Mouse (Mus musculus): ENCODE data around the gene Irf2. TPM values are rescaled to one million over a fixed set of nuclear protein-coding genes. Genes with fewer than 3 reads are reported as not detected.

The Irf2 gene
- polyA plus RNA-seq, 1 experiment from 2014 or later = 11.1 TPM

DNA sequence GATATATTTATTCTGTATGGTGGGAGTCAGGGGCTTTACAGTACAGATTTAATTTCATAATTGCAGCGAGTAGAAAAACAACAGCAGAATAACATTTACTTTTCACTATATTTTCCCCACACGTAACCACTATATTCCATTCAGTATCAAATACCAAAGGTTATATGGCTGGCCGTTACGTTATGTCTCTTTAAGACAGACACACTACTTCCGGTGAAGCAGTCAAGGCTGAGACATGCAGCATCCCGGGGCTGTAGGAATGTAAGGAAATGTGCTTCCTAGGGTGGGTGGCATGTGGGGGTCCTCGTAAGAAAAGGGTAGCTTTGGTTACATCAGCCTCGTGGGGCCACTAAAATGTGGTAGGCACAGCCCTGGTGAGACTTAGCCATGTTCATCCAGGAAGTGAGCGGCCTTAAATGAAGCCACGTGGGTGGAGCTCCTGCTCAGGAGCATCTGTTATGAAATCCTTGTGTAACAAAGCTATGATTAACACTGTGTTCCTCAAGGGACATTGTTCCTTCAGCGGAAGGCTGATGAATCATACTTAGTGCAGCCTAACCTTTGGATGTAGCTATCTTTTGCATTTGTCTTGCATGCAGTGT, 71.6 kb downstream of the Irf2 start:
- Histone ChIP-seq H3K36me3 (ENCODE audit: control insufficient read depth, insufficient read depth, low read length) (peaks cover 8% of the 10 kb centered on the region; the same call in 1 of the 2 replicates), H3K9me3 (ENCODE audit: control insufficient read depth, low read length) (no peaks in the 10 kb centered on the region), H3K9ac (ENCODE audit: low read depth, low read length) (no peak overlapping the region), H3K4me2 (replicated peaks; ENCODE audit: low read depth, low read length) (no peak overlapping the region), H3K4me1 (replicated peaks; ENCODE audit: control insufficient read depth, insufficient read depth, low read length) (no peaks in the 10 kb centered on the region), H3K27ac (ENCODE audit: low read depth, low read length) (no peak overlapping the region), H3K27me3 (ENCODE audit: control insufficient read depth, insufficient read depth, low read length) (no peaks in the 10 kb centered on the region), H3K4me3 (ENCODE audit: low read depth, low read length) (no peak overlapping the region)
- DNase-seq (ENCODE audit: low spot score) (no peak), ATAC-seq (ENCODE audit: low FRiP score) (no peak)
- 85% methylated on average over 11 of the region's 11 CpGs for WGBS

DNA sequence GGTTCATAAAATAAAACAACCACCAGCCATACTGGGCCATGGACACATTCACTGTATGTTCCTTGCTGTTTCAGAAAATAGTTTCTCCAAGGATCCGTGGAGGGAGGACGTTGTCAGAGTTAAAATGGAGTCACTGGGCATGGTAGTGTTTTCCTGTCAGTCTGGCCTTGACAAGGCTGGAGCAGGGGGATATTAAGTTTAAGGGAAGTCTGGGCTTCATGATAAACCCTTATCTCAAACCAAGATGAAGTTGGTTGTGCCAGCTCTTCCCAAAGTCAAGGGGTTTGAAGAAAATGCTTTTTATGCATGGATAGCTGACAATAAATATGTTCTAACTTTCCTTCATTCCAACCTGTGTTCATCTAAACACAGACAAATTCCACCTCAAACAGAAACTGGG, 72.4 kb downstream of the Irf2 start:
- no peaks in the 10 kb centered on the region for H3K27me3 ChIP-seq (ENCODE audit: control insufficient read depth, insufficient read depth, low read length)
- 87% methylated on average over 2 of the region's 2 CpGs for WGBS
- no peaks in the 10 kb centered on the region for H3K9me3 ChIP-seq (ENCODE audit: control insufficient read depth, low read length)
- no peak overlapping the region for H3K4me2 ChIP-seq (replicated peaks; ENCODE audit: low read depth, low read length)
- no peak for DNase-seq (ENCODE audit: low spot score)
- H3K36me3 ChIP-seq (ENCODE audit: control insufficient read depth, insufficient read depth, low read length) = peaks cover 4% of the 10 kb centered on the region; the same call in 1 of the 2 replicates
- ATAC-seq (ENCODE audit: low FRiP score) = no peak
- no peak overlapping the region for H3K9ac ChIP-seq (ENCODE audit: low read depth, low read length)
- no peak overlapping the region for H3K4me3 ChIP-seq (ENCODE audit: low read depth, low read length)
- no peaks in the 10 kb centered on the region for H3K4me1 ChIP-seq (replicated peaks; ENCODE audit: control insufficient read depth, insufficient read depth, low read length)
- no peak overlapping the region for H3K27ac ChIP-seq (ENCODE audit: low read depth, low read length)

DNA sequence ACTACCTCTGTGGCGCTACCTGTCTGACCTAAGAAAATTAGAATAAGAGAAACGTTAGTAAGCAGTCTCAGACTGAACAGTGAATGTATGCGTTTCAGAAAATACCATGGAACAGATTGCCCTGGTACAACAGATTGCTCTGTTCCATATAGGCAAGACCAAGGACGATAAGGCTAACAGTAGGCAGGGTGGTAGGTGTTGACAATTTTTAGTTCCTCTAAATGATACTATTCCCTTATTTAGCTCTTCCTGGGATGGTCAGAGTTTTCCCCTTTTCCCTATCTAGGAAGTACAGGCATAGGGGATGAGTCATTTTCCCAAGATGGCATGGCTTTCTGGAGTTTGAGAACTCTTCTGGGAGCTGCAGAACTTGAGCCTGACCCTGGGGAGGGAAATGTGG, 73.4 kb downstream of the Irf2 start:
- H3K27me3 ChIP-seq (ENCODE audit: control insufficient read depth, insufficient read depth, low read length) = no peaks in the 10 kb centered on the region
- no peak overlapping the region for H3K27ac ChIP-seq (ENCODE audit: low read depth, low read length)
- H3K4me3 ChIP-seq (ENCODE audit: low read depth, low read length) = no peak overlapping the region
- ATAC-seq (ENCODE audit: low FRiP score) = no peak
- no peak overlapping the region for H3K9ac ChIP-seq (ENCODE audit: low read depth, low read length)
- H3K4me1 ChIP-seq (replicated peaks; ENCODE audit: control insufficient read depth, insufficient read depth, low read length) = no peaks in the 10 kb centered on the region
- no peaks in the 10 kb centered on the region for H3K9me3 ChIP-seq (ENCODE audit: control insufficient read depth, low read length)
- WGBS = 91% methylated on average over 4 of the region's 4 CpGs
- no peaks in the 10 kb centered on the region for H3K36me3 ChIP-seq (ENCODE audit: control insufficient read depth, insufficient read depth, low read length)
- no peak overlapping the region for H3K4me2 ChIP-seq (replicated peaks; ENCODE audit: low read depth, low read length)
- no peak for DNase-seq (ENCODE audit: low spot score)

DNA sequence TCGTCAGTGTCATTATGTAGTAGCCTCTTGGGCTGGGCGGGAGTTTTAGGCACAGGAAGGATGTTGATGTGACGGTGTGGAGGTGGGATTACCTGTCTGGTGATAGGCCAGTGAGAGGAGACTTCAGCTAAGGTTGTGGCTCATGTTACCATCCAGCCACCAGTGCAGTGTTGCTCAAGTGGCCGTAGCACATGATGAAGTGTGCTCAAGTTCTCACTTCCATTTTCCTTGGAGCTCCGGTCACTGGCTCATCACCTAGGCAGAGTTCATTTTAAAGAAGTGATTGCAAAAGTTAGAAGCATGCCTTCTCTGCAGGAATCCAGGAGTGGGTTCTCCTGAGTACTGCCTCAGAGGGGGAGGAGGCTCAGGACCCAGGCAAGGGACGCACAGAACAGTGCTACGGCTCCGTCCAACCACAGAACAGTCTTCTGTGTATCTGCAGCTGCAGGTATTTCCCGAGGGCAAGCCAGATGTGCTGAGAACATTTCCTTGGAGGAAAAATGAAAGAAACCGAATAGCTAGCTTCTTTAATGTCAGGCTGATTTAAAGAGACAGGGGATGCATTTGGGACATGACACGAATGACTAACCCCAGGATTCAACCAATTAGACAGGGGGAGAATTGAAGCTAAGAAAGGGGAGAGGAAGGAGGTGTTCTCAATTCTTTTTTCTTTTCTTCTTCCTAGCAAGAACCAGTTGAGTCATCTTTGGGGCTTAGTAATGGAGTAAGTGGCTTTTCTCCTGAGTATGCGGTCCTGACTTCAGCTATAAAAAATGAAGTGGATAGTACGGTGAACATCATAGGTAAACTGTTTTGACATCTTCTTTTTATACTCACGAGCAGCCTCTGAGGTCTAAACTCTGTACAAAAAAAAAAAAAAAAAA, 78.8 kb downstream of the Irf2 start:
- WGBS = 81% methylated on average over 14 of the region's 14 CpGs
- no peak overlapping the region for H3K4me3 ChIP-seq (ENCODE audit: low read depth, low read length)

DNA sequence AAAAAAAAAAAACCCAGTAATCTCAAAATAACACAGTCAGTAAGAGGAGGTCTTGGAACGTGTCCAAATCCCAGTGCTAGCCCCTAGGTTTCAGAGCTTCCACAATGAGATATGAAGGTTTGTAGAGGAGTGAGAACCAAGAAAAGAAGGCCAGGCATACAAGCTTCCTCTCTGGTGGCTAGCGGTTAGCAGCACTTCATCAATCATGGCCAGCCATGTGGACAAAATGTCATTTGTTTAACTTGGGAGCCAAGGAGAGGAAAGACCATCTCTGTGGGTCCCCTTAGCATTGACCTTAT, 79.4 kb downstream of the Irf2 start:
- no peaks in the 10 kb centered on the region for H3K27me3 ChIP-seq (ENCODE audit: control insufficient read depth, insufficient read depth, low read length)
- no peak overlapping the region for H3K27ac ChIP-seq (ENCODE audit: low read depth, low read length)
- H3K4me3 ChIP-seq (ENCODE audit: low read depth, low read length) = no peak overlapping the region
- H3K36me3 ChIP-seq (ENCODE audit: control insufficient read depth, insufficient read depth, low read length) = no peaks in the 10 kb centered on the region
- H3K9me3 ChIP-seq (ENCODE audit: control insufficient read depth, low read length) = no peaks in the 10 kb centered on the region
- ATAC-seq (ENCODE audit: low FRiP score) (no peak), DNase-seq (ENCODE audit: low spot score) (no peak)
- no peak overlapping the region for H3K9ac ChIP-seq (ENCODE audit: low read depth, low read length)
- 75% methylated on average over 2 of the region's 2 CpGs for WGBS
- no peaks in the 10 kb centered on the region for H3K4me1 ChIP-seq (replicated peaks; ENCODE audit: control insufficient read depth, insufficient read depth, low read length)
- H3K4me2 ChIP-seq (replicated peaks; ENCODE audit: low read depth, low read length) = no peak overlapping the region

More for the DNA sequence above, 78.8 kb downstream of the Irf2 start:
- H3K9me3 ChIP-seq (ENCODE audit: control insufficient read depth, low read length) = no peaks in the 10 kb centered on the region
- H3K4me2 ChIP-seq (replicated peaks; ENCODE audit: low read depth, low read length) = no peak overlapping the region
- ATAC-seq (ENCODE audit: low FRiP score) = no peak
- H3K27me3 ChIP-seq (ENCODE audit: control insufficient read depth, insufficient read depth, low read length) = no peaks in the 10 kb centered on the region
- no peaks in the 10 kb centered on the region for H3K36me3 ChIP-seq (ENCODE audit: control insufficient read depth, insufficient read depth, low read length)
- no peaks in the 10 kb centered on the region for H3K4me1 ChIP-seq (replicated peaks; ENCODE audit: control insufficient read depth, insufficient read depth, low read length)
- no peak for DNase-seq (ENCODE audit: low spot score)
- H3K27ac ChIP-seq (ENCODE audit: low read depth, low read length) = no peak overlapping the region
- H3K9ac ChIP-seq (ENCODE audit: low read depth, low read length) = no peak overlapping the region

DNA sequence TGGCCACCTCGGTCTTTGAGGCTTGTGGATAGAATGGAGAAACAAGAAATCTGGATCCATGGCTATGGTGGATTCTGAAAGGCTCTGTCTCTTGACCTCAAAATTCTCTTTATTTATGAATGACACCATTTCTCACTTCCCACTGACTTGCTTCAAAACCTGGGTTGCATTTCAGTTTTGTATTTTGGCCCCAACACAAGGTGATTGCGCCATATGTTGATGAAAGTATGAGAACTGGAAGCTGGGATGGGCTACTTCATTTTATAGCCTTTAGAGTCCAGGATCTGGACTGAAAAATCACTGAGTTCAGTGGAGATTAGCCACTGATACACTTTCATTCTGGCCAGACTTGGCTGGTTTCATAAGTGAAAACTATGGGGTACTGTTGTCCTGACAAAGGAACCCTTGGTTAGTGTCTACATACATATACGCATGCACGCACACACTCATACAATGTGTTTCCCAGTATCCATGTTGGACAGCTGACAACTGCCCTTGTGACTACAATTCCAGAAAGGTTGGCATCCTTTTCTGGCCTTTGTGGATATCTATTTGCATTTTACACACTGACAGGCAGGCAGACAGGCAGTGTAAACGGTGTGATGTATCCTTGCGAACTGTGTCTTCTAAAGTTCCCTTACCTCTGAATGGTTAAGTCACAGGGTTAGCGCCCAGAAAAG, 89.3 kb downstream of the Irf2 start:
- ATAC-seq (ENCODE audit: low FRiP score) = no peak
- 95% methylated on average over 7 of the region's 7 CpGs for WGBS
- Histone ChIP-seq H3K9me3 (ENCODE audit: control insufficient read depth, low read length) (no peaks in the 10 kb centered on the region), H3K27me3 (ENCODE audit: control insufficient read depth, insufficient read depth, low read length) (no peaks in the 10 kb centered on the region), H3K27ac (ENCODE audit: low read depth, low read length) (no peak overlapping the region), H3K4me2 (replicated peaks; ENCODE audit: low read depth, low read length) (no peak overlapping the region), H3K4me3 (ENCODE audit: low read depth, low read length) (no peak overlapping the region), H3K36me3 (ENCODE audit: control insufficient read depth, insufficient read depth, low read length) (no peaks in the 10 kb centered on the region), H3K9ac (ENCODE audit: low read depth, low read length) (no peak overlapping the region), H3K4me1 (replicated peaks; ENCODE audit: control insufficient read depth, insufficient read depth, low read length) (no peaks in the 10 kb centered on the region)
- DNase-seq (ENCODE audit: low spot score) = no peak

DNA sequence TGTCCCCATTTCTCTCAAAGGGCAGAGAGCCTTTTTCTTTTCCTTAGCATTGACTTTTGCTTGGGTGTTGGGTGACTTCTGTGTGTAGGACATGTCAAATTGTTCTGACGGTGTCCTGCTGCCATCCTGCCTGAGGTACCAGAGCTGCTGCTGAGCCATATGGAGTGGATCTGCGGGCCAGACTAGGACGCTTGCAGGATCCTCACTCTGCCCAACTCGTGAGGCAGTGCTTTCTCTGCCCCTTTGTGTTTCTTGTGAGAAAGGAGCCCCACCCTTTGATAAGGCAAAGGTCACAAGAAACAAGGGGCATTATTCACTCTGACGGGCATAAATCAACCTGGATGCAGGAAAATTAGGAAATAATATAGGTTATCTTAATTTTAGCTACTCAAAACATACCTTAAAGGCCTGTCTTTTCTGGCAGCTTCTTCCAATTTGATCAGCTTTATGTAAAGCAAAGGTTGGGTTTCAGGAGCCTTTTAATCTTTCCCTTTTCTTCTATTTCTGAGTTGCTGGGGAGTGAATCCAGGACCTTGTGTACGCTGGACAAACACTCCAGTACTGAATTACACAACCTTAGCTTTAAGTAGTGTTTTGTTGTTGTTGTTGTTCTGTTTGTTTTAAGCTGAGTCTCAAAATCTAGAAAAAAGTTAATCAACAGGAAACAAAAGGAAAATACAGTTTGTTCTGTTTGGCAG, 90.0 kb downstream of the Irf2 start:
- ATAC-seq (ENCODE audit: low FRiP score) = no peak
- H3K27me3 ChIP-seq (ENCODE audit: control insufficient read depth, insufficient read depth, low read length) = no peaks in the 10 kb centered on the region
- H3K4me3 ChIP-seq (ENCODE audit: low read depth, low read length) = no peak overlapping the region
- DNase-seq (ENCODE audit: low spot score) = no peak
- no peak overlapping the region for H3K4me2 ChIP-seq (replicated peaks; ENCODE audit: low read depth, low read length)
- no peaks in the 10 kb centered on the region for H3K4me1 ChIP-seq (replicated peaks; ENCODE audit: control insufficient read depth, insufficient read depth, low read length)
- H3K9ac ChIP-seq (ENCODE audit: low read depth, low read length) = no peak overlapping the region
- 70% methylated on average over 6 of the region's 6 CpGs for WGBS
- no peaks in the 10 kb centered on the region for H3K9me3 ChIP-seq (ENCODE audit: control insufficient read depth, low read length)
- no peak overlapping the region for H3K27ac ChIP-seq (ENCODE audit: low read depth, low read length)
- H3K36me3 ChIP-seq (ENCODE audit: control insufficient read depth, insufficient read depth, low read length) = no peaks in the 10 kb centered on the region

DNA sequence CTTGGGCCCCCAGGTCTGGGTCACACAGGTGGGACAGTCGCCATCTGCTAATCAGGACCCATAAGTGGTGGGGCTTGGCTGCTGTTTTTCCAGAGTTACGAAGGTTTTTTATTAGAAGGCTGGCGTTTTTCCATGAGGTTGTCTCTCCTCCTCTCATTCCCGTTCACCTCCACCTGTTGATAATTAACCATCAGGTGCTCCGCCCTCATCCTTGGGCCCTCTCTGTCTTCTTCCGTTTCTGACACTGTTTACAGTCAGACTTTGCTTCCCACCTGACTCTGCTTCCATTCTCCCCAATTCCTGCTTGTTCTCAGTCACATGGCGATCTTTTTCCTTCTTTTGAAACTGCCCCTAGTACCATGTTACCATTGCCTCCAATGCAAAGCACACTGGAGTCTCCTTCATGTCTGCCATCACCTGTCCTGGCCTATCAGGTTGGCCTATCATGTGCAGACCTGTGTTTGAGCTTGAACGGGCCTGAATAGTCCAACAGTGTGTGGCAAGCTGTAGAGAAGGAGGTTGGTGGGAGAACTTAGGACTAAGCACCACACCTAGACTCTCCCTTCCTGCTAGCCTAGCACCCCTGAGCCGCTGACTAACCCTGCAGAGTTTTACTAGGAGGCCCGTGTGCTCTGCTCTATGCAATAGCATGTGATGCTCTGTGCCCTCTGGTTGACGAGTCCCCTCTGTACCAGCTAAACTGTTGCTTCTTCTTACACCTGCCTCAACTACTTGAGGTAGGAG, 90.8 kb downstream of the Irf2 start:
- Histone ChIP-seq H3K9me3 (ENCODE audit: control insufficient read depth, low read length) (no peaks in the 10 kb centered on the region), H3K9ac (ENCODE audit: low read depth, low read length) (no peak overlapping the region), H3K27ac (ENCODE audit: low read depth, low read length) (no peak overlapping the region), H3K4me2 (replicated peaks; ENCODE audit: low read depth, low read length) (no peak overlapping the region), H3K36me3 (ENCODE audit: control insufficient read depth, insufficient read depth, low read length) (no peaks in the 10 kb centered on the region), H3K4me3 (ENCODE audit: low read depth, low read length) (no peak overlapping the region), H3K4me1 (replicated peaks; ENCODE audit: control insufficient read depth, insufficient read depth, low read length) (no peaks in the 10 kb centered on the region), H3K27me3 (ENCODE audit: control insufficient read depth, insufficient read depth, low read length) (no peaks in the 10 kb centered on the region)
- no peak for DNase-seq (ENCODE audit: low spot score)
- no peak for ATAC-seq (ENCODE audit: low FRiP score)
- 87% methylated on average over 11 of the region's 11 CpGs for WGBS

Data from hindbrain, embryonic 11.5 days (tissue).